Mouse (Mus musculus) liver, postnatal 0 days (tissue): ENCODE data around the gene Gm20431.

Source experiments
- CTCF ChIP-seq: sonication (generic); IDR thresholded peaks from 2 replicates; pipeline ENCODE4 v1.5.1; 2016; ENCODE audit warnings: antibody characterized with exemption, low read depth
- EP300 ChIP-seq: IDR thresholded peaks from 2 replicates; pipeline ENCODE4 v1.6.1; 2016; ENCODE audit warnings: antibody characterized with exemption, low read depth, mild to moderate bottlenecking

DNA sequence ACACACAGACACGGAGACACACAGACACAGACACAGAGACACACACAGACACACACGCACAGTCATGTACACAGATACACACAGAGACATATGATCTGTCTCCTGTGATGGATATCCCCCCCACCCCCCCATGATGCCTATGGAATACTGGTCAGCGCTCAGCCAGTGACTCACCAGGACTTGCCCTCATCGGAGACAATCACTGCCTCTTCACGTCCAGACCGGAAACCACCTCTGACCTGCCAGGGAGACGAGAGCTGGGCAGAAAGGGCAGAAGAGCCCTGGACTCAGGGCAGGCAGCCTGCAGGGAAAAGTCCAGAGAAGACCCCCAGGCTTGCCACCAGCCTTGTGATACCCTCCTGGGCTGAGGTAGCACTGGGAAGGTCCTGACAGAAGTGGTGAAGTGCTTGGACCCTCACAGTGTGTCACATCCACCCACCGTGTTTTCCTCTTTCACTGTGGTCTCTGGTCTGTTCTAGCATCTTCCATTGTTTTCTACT lies 85.1 kb downstream of the Gm20431 start:
- TF ChIP-seq CTCF, result no peak
- TF ChIP-seq EP300, result no peak
